Mouse (Mus musculus) erythroblast, embryonic 14.5 days (primary cell): ENCODE results near the gene Notch4.

Experiments used
- GATA1 ChIP-seq: IDR thresholded peaks from 2 replicates; pipeline ENCODE4 v1.6.1; 2012; ENCODE audit warnings: low read length, inconsistent platforms, mixed read lengths
- TAL1 ChIP-seq: IDR thresholded peaks from 3 replicates; pipeline ENCODE4 v1.6.1; 2012; ENCODE audit warnings: low read length, inconsistent platforms, mixed read lengths

DNA sequence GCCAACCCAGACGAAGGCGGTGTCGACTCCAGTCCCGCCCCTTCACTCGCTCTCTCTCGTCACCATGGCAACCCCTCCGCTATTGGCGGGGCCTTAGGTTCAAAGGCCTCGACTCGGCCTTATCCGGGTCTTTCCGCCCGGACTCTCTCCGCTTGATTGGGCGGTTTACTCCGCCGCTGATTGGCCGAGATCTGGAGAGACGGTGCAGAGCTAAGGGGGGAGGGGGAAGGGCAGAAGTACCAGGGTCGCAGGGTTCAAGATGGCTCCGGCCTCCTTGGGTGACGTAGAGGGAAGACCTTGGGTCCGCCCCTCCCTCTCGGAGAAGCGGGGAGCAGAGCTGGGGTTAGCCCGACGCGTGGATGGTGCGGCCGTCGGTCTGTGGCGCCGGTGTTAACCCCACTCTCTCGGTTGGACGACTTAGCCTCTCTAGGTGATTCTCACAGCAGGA lies 40.0 kb downstream of the Notch4 start, which contains the start of gene Agpat1:
- no peak for TF ChIP-seq GATA1
- TF ChIP-seq TAL1, result no peak
